Mouse (Mus musculus): ENCODE results near the gene Slc25a53.
"Not testable (repeated sequence)": the region's sequence is repeated elsewhere in the genome, so short reads cannot be mapped to it uniquely, and the experiment has no call there.

Slc25a53 gene

DNA sequence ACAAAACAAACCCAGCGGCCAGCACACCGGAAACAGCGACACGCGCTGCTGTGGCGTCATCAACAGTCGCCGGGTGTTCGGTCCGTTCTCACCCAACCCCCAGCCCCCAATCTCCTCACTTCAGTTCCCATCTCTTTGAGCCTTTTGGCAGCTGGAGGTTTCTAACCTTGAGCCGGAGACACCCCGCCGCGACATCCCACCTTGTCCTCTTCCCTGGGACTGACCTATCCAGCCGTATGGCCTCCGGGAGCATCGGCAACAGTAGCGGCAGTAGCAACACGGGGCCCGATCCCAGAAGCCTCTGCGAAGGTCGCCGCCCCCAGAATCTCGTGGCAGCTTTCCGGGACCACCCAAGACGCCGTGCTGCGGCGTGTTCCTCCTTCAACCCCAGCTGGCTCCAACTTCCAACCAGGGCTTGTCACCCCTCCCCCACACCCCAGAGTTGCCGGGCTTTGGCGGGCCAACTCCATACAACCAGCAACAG lies at the start of gene Slc25a53:
Gene Slc25a53 (minus strand): TSS at position 303 of the 484 bp plus-strand sequence.
- DNase-seq (ENCODE audit: low spot score in 2 of 2), result peak; percentile 86 to 92

DNA sequence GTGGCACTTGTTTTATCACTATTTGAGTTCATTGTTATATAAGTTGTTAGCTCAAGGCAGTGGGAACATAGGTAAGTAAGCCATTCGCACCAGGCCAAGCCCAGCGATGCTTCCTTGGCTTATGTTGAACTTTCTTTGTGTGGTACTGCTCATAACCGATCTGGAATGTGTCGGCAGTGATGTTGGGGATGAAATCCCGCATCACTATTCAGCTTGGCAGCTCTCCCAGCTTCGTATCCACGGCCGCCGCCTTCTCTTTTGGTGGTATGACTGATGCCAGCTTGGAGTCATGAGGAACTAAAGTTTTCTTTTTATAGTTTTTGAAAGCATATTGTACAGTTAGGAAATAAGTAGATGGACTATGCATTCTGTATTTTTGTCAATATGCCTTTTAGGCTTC lies 25.1 kb upstream of the Slc25a53 start:
- no peak for DNase-seq (ENCODE audit: low spot score in 2 of 2)

DNA sequence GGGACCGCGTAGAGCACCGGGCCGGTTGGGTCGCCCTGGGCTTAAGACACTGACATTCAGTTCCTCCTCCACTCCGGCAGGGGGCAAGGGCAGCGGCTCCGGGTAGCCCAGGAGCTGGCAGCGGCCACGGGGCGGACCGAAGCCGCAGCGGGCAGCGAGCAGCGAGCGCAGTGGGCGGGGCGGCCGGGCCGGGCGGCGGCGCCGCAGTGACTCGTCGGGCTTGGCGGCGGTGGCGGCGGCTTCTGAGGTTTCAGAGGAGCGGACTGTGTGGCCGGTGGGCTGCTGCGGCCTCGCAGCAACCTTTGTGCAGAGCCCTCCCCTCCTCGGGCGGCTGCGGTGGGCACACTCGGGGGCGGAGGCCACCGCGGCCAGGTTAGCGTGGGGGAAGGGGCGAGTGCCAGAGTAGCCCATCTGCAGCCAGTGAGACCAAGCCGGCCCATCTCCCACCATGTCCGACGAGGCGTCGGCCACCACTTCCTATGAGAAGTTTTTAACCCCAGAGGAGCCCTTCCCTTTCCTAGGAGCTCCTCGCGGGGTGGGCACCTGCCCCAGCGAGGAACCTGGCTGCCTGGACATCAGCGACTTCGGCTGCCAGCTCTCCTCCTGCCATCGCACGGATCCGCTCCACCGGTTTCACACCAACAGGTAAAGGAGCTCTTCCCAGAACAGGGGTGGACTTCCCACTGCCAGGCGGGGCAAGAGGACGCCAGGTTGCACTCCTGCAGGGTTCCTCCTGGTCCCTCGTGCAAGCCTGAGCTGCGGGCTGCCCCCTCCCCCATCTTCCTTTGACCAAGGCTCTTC lies 11.5 kb upstream of the Slc25a53 start, which contains the start of gene Fam199x:
Gene Fam199x (plus strand): TSS at position 170 of the 801 bp plus-strand sequence.
- DNase-seq (ENCODE audit: low spot score in 2 of 2), result peak; percentile 69 to 76

DNA sequence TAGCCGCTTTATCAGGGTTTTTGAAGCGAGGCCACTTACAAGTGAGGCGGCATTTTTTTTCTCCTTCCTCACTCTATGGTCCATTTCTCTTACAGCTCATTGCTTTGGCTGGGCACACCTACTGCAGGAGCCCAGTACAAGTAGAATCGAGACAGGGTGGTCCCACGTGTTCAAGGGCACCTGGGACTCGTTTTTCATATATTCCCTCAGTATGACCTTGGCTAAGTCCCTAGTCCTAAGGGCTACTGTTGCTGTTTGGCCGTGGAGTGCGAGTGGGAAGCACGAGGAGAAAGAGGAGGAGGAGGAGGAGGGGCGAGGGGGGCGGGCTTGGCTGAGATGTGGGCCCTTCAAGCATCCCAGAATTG lies 10.9 kb upstream of the Slc25a53 start:
- no peak for DNase-seq (ENCODE audit: low spot score in 2 of 2)

DNA sequence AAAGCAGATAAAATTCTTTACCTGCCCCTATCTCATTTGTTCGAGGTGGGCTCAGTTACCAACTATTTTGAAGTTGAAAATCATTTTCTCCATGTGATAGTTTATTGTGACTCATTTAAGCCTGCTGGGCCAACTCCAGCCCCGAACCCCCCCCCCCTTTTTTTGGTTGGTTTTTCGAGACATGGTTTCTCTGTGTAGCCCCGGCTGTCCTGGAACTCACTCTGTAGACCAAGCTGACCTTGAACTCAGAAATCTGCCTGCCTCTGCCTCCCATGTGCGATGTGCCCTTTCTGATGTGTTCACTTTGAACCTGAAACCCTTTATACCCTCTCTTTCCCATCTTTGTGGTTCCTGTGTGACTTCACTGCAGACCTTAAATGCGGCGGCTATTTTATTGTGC lies 400 bp upstream of the Slc25a53 start:
- no peak for DNase-seq (ENCODE audit: low spot score in 2 of 2)

DNA sequence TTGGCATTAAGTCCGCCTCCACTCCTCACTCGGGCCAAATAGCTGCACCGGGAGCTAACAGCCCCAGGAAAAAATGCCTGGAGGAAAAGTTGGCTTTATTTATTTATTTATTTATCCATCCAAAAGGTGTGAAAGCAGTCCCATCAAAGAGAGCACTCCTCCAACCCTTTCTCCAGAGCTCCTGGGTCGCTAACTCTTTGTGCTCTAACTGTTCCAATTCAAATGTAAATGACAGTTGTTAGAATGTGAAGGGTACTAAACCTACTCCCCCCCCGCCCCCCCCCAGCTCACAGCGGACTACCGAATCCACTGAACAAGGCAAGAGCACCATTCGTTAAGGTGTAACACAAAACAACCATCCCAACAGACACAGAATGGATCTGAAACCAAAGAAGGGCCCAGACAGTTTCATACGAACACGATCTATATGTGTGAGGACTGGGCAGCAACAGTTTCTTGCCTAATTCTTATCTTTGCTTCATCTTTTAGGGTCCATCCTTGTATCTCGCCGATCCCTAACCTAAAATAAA lies 567 bp downstream of the Slc25a53 start:
- no peak for DNase-seq (ENCODE audit: low spot score in 2 of 2)

DNA sequence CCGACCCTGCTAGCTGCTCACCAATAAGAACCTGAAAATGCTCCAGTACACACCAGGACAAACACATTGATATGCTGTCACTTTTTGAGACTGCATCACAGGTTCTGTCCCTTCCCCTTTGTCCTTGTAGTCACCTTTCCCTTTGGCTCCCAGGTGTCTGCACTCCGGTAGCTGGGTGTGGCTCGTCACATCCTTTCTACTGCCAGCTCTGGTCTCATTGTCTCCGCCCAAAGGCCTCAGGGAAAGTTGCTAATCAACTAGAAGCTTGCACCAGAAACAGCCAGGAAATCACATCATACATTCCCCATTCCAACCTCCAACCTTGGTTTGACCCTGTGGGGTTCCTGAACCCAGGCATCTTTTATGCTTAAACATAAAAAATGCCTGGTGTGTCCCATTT lies 3.8 kb downstream of the Slc25a53 start:
- no peak for DNase-seq (ENCODE audit: low spot score in 2 of 2)

DNA sequence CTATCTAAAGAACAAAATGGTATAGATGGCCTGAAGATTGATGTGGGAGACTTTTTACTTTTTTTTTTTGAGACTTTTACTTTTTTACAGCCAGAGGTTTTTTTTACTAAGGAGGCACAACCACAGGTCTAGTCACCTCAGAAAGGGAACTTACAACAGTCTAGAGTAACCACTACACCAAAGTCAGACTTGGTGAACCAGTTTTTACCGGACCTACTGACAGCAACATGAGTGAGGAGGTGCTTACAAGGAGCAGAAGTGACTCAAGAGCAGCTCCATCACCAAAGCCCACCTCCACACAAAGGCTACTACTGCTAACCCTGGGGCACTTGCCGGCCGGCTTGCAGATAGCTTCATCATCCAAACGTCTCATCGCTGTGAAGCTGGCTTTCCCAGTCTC lies 6.4 kb downstream of the Slc25a53 start:
- no peak for DNase-seq (ENCODE audit: low spot score in 2 of 2)

DNA sequence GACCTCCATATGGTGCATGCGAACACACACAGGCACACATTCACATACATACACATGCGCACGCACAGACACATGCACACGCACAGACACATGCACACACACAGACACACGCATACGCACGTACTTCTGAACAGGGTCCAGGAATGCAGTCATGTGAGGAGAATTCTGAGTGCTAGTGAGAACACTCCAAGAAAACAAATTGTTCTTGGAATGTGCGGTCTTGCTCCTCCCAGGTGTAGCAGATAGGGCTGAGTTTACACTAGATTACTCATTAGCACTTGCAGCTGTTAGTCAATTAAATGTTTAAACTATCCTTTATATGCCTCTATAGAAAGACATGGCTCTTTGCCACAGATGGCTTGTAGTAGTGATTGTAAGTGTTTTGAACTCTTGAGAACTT lies 7.2 kb downstream of the Slc25a53 start:
- no peak for DNase-seq (ENCODE audit: low spot score in 2 of 2)

DNA sequence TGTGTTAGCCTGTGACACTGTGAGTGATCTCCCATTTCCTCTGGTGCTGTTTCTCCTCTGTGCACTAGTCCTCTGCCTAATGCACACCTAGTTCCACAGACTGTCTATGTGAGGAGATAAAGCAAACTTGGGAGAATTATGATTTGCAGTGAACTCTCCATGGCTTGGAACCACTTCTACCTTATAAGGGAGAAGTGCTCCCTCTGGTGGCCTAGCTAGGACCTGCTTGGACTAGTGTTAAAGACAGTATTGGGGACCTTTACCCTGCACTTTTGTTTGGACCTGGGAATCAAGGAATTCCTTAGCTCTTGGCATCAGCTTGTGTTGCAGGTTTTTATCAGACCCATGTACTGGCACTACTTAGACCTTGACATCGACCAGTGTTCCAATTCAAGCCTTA lies 18.8 kb downstream of the Slc25a53 start:
- DNase-seq (ENCODE audit: low spot score in 2 of 2), result no peak

DNA sequence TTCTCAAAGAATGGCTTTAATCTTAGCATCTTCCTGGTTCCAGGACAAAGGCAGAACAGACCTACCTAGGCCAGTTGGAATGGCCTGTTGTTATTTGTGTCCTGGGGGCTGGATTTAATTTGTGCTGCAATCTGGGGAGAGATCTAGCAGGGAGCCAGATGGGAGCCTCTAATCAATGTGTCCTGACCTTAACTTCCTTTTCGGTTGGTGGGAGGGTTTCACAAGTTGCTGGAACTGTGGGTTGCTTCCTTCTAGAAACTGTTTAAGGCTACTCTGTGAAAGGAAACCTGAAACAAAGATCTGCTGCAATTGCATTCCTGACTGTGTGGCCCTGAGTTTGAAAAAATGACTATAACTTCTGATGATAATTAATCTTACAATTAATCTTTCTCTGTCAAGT lies 20.4 kb downstream of the Slc25a53 start:
- DNase-seq (ENCODE audit: low spot score in 2 of 2), result no peak

DNA sequence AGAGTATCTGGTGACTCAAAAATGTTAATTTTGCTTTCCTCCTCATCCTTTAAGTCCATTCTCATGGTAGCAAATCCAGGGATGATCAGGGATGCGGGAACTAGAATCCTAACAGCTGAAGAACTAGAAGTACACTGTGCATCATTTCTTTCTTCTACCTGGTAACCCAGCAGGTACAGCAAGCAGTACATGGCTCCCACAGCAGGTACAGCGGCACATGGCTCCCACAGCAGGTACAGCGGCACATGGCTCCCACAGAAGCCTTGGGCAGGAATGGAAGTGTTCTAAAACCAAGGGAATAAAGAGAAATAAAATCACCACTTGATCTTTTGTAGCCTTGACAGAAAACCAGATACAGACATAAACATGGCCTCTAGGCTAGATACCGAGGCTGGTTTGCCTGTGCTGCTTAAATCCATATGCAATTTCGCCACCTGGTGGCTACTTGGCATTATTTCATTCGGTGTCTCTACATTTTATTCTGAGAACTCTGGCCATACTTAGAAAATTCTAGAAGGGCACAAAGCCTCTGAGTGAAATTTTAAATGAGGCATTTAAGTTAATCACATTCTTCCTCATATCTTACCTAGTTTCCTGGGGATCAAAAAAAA lies 22.9 kb downstream of the Slc25a53 start:
- no peak for DNase-seq (ENCODE audit: low spot score in 2 of 2)

DNA sequence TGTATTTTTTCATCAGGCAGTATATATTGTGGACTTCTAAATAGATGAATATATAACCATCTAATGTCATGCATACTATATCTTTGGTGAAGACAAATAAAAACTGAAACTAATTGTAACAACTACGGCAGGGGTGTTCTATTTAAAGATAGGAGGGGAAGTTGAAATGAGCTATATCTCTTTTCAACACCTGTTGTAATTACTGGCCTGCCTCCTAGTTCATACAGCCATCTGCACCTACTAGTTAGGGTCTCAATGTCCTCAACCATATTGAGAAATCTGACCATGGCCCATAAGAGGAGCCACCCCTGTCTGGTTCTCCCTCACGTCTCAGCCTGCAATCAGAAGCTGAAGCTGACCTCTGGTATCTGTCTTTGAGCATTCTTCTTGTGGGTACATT lies 41.8 kb downstream of the Slc25a53 start:
- no peak for DNase-seq (ENCODE audit: low spot score in 2 of 2)

DNA sequence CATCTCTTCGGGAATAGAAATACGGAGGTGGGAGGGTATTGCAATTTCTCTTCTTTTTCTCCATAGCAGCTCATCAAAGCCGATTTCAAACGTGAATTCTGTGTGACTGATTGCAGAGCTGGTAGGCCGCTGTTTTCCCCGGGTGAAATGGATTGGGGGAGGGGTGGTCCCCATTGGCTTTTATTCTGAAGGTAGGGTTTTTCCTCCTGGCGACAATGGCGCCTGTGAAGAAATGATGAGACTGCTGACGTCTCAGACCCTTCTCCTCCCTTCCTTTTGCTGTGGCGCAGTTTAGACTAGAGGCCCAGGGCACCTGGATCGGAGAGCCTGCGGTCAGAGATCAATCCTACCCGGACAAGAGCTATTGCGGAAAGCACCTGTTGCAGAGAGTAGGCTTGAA lies 44.5 kb downstream of the Slc25a53 start:
- DNase-seq (ENCODE audit: low spot score in 2 of 2), result no peak

DNA sequence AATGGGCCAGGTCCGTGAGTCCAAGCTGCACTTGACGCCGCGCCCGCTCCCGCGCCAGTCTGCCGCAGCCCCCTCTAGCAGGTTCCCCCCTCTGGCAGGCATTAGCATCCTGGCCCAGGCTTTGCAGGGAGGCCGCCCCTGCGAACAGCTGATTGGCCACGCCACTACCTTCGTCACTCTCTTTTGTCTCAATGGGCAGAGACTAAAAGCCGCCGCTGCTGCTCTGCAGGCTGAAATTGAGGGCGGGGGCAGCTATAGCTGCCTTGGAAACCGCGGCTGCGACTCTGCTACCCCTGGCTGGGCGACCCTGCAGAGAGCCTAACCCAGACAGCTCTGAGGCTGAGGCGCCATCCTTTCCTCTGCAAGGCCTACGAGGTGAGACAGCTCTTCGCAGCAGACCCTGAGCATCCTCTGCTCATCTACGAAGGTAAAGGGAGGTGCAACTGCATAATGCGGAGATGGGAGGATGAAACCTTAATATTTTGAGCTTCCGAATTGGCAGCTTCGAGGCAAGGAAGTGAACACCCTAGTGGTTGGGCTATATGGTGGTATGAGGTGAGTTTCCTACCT lies 45.0 kb downstream of the Slc25a53 start, which contains the start of gene Zcchc18:
Gene Zcchc18 (plus strand): TSS at position 178 of the 570 bp plus-strand sequence.
- DNase-seq (ENCODE audit: low spot score in 2 of 2), result peak in 1 of 2 experiments; percentile 33

DNA sequence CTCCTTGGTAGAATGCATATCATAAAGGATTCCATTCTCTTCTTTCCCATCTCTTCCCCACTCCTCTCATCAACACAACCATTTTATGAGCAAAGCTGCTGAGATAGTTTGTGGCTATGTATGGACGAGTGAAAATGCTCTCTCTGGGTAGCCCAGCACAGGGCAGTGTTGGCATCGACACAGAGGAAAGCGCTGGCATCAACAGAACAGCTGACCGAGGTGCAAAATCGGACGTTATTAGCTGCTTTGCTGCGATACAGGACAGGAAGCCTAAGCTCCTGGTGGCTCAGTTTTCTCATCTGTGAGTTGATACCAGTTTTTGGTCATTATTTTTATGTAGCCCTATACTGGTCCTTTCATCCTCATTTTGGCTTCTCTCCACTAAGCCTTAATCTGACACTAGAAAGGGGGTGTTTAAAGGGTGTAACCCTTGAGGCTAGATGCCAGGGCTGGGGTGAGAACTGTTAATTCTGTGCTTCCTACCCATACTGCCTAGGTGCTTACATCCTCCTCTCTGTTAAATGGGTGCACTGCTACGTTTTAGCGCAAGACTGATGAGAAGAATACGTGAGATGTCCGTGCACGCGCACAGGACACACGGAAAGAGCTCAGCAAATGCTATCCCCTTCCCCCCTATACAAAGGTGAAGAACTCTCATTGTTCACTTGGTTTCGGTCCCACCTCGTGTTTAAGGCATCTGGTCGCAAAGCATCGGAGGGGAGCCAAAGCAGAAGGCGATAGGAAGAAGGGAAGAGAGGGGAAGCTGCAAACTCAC lies 45.7 kb downstream of the Slc25a53 start:
- DNase-seq (ENCODE audit: low spot score in 2 of 2), result no peak

DNA sequence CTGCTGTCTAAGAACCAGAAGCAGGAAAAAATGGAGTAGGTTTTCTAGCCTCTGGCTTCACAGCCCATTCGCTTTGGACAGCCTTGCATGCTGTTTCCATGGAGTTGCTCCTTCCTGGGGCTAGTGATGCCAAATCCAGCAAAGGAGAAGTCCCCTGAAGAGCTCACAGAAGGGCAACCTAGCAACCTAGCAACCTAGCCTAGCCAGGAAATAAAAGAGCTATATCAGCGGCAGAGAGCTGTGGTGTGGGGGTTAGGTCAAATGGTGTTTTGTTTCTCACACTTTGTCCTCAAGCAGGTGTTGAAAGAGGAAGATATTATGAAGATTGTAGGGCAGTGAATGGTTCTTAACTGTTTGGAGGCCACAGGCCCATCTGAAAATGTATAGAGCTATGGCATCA lies 46.8 kb downstream of the Slc25a53 start:
- no peak for DNase-seq (ENCODE audit: low spot score in 2 of 2)

DNA sequence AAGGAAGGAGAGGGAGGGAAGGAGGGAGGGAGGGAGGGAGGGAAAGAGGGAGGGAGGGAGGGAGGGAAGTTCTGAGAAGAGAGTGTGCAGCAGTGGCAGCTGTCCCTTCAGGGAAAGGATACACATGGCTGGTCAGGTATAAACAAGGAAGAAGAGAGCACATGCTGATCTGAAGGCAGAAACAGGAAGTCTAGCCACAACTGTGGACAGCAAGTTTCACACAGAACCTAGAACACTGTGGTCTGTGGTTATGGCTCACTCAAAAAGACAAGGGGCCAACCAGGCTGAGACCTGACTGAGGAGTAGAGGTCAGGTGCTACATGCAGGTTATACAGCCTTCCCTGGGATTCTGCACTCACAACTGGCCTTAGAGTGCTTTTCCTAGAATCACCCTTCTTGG lies 52.1 kb downstream of the Slc25a53 start:
- no peak for DNase-seq (ENCODE audit: low spot score in 2 of 2)

DNA sequence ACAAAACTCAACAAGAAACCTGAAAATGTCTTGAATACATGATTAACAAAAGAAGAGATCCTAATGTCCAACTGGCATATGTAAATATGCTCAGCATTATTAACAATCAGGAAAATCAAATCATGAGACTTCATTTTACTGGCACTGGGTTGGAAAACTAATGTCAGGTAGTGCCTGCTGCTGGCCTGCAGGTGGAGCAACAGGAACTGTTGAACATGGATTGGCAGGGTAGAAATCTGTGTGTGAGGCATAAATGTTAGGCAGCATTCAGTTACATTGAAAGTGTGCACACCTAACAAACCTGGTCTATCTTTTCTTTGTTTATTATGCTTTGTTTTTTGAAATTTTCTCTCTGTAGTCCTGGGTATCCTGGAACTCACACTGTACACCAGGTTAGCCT lies 59.5 kb downstream of the Slc25a53 start:
- no peak for DNase-seq (ENCODE audit: low spot score in 2 of 2)

DNA sequence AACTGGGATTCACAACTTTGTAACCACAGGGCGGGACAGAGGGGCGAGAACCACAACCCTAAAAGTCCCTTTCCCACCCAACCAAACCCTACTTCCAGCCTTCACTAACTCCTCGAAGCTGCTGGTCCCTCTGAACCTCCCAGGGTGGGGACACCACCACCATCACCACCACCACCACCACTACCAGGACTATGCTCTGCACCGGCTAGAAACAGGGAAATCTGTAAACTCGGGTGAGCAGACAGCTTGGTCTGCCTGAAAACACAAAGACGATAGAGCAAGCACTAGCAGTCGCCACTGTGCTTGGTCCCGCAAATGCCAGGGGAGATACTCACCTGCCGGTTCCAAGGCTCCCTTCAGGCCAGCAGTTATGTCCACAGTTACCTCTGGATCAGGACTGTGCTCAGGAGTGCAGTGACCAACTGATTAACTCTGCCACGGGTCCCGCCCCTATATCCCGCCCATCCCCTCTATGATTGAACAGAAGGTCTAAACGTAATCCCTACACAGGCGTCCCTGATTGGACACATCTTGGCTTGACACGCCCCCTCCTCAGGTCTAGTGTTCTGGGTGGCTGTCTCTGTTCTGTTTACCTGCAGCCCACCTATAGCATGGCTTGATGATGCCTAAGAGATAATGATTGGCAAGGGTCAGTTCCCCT lies 61.5 kb downstream of the Slc25a53 start, which contains the start of the genes Tmsb15l and Tmsb15b1:
Gene Tmsb15l (minus strand): TSS at position 446 of the 661 bp plus-strand sequence.
Gene Tmsb15b1 (minus strand): TSS at position 451 of the 661 bp plus-strand sequence.
- peak in 1 of 2 experiments; percentile 29 for DNase-seq (ENCODE audit: low spot score in 2 of 2)

DNA sequence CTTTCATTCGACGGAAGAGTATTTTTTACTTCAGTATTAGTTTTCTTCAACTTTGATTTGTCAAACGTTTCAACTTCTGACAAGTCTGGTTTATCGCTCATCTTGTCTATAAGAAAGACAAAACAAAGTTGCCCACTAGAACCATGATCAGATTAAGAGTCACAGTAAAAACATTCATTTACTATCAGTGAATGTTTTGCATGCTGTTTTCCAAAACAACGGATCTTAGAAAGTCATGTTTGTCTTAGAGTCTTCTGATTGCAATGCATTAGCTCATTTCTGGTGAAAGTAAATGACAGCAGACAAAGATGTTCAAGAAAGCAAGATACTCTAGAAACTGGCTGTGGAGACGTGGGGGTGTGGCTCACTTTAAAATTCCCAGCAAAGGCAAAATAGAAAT lies 62.7 kb downstream of the Slc25a53 start, which contains the start of gene Tmsb15b2:
Gene Tmsb15b2 (minus strand): TSS at position 101 of the 400 bp plus-strand sequence.
- DNase-seq (ENCODE audit: low spot score in 2 of 2), result not testable (repeated sequence)
